Mouse (Mus musculus): ENCODE measurements around the gene Snapin.

Gene Snapin

GRCm38 (mm10) chr3:90505216-90505615 is 14.4 kb upstream of the Snapin start:
- DNase-seq (ENCODE audit: low spot score): no peak

- no peak for DNase-seq (ENCODE audit: low spot score)
Measured at GRCm38 (mm10) chr3:90503444-90503843, 12.6 kb upstream of the Snapin start.

GRCm38 (mm10) chr3:90497597-90497996 is 6.8 kb upstream of the Snapin start:
- DNase-seq (ENCODE audit: low spot score): no peak

GRCm38 (mm10) chr3:90495850-90496525 is 5.2 kb upstream of the Snapin start:
- DNase-seq (ENCODE audit: low spot score): no peak

GRCm38 (mm10) chr3:90493831-90494540 is 3.2 kb upstream of the Snapin start:
- DNase-seq (ENCODE audit: low spot score): no peak

- DNase-seq (ENCODE audit: low spot score): no peak
Measured at GRCm38 (mm10) chr3:90491350-90491749, 517 bp upstream of the Snapin start.

GRCm38 (mm10) chr3:90488576-90488975 is 2.3 kb downstream of the Snapin start:
- DNase-seq (ENCODE audit: low spot score): no peak

GRCm38 (mm10) chr3:90486998-90487397 is 3.8 kb downstream of the Snapin start:
- DNase-seq (ENCODE audit: low spot score): no peak

- peak; percentile 90 for DNase-seq (ENCODE audit: low spot score)
Measured at GRCm38 (mm10) chr3:90475831-90476611, 14.8 kb downstream of the Snapin start, which contains the start of gene Ilf2. Gene Ilf2 (plus strand): TSS chr3:90476126.

GRCm38 (mm10) chr3:90475151-90475830 is 15.5 kb downstream of the Snapin start:
- no peak for DNase-seq (ENCODE audit: low spot score)

GRCm38 (mm10) chr3:90472213-90472612 is 18.6 kb downstream of the Snapin start:
- no peak for DNase-seq (ENCODE audit: low spot score)

GRCm38 (mm10) chr3:90467618-90468300 is 23.1 kb downstream of the Snapin start:
- no peak for DNase-seq (ENCODE audit: low spot score)

- DNase-seq (ENCODE audit: low spot score): peak; percentile 33
Measured at GRCm38 (mm10) chr3:90466311-90466766, 24.5 kb downstream of the Snapin start.

- peak; percentile 21 for DNase-seq (ENCODE audit: low spot score)
Measured at GRCm38 (mm10) chr3:90465686-90466310, 25.0 kb downstream of the Snapin start, which contains the start of gene Npr1. Gene Npr1 (minus strand): TSS chr3:90465866.

GRCm38 (mm10) chr3:90465081-90465685 is 25.6 kb downstream of the Snapin start:
- peak; percentile 41 for DNase-seq (ENCODE audit: low spot score)

- no peak for DNase-seq (ENCODE audit: low spot score)
Measured at GRCm38 (mm10) chr3:90464552-90465080, 26.2 kb downstream of the Snapin start.

- no peak for DNase-seq (ENCODE audit: low spot score)
Measured at GRCm38 (mm10) chr3:90462579-90462978, 28.3 kb downstream of the Snapin start.

- no peak for DNase-seq (ENCODE audit: low spot score)
Measured at GRCm38 (mm10) chr3:90461935-90462334, 28.9 kb downstream of the Snapin start.

GRCm38 (mm10) chr3:90460315-90460714 is 30.5 kb downstream of the Snapin start:
- no peak for DNase-seq (ENCODE audit: low spot score)

GRCm38 (mm10) chr3:90459727-90460126 is 31.1 kb downstream of the Snapin start:
- DNase-seq (ENCODE audit: low spot score): no peak
